Mouse (Mus musculus) liver, embryonic 11.5 days (tissue): ENCODE measurements around the gene Ubl3. TPM values are rescaled to one million over a fixed set of nuclear protein-coding genes. Genes with fewer than 3 reads are reported as not detected.

Experiments
- ATAC-seq: fragments of 200-750 bp; cut with Nextera tagmentation; replicated peaks from 2 replicates; pipeline ENCODE4 v1.8.0; 2017; ENCODE audit warnings: moderate number of reproducible peaks, mild to moderate bottlenecking, moderate TSS enrichment, moderate library complexity; ENCODE audit not compliant: low FRiP score
- DNase-seq: peaks from one replicate; pipeline ENCODE4 v3.0.0-alpha.2; 2017; ENCODE audit warnings: low spot score
- H3K27ac ChIP-seq: fragments of 300-500 bp; sonication (generic); 2 replicates; pipeline ENCODE4 v1.5.1; 2014; ENCODE audit warnings: mild to moderate bottlenecking, low read depth, low read length, control low read depth
- H3K27me3 ChIP-seq: fragments of 300-500 bp; sonication (generic); replicated peaks from 2 replicates; pipeline ENCODE4 v1.6.1; 2014; ENCODE audit warnings: low read length, mixed read lengths; ENCODE audit not compliant: control insufficient read depth, insufficient read depth
- H3K36me3 ChIP-seq: fragments of 300-500 bp; sonication (generic); 2 replicates; pipeline ENCODE4 v1.6.1; 2014; ENCODE audit warnings: mild to moderate bottlenecking, low read length, moderate library complexity, mixed read lengths; ENCODE audit not compliant: control insufficient read depth, insufficient read depth
- H3K4me1 ChIP-seq: fragments of 300-500 bp; sonication (generic); replicated peaks from 2 replicates; pipeline ENCODE4 v1.6.1; 2014; ENCODE audit warnings: low read length, mixed read lengths; ENCODE audit not compliant: control insufficient read depth, insufficient read depth
- H3K4me2 ChIP-seq: fragments of 300-500 bp; sonication (generic); 2 replicates; pipeline ENCODE4 v1.6.1; 2014; ENCODE audit warnings: mild to moderate bottlenecking, control low read depth, moderate library complexity
- H3K4me3 ChIP-seq: fragments of 300-500 bp; sonication (generic); 2 replicates; pipeline ENCODE4 v1.5.1; 2014; ENCODE audit warnings: low read depth, low read length, control low read depth
- H3K9ac ChIP-seq: fragments of 300-500 bp; sonication (generic); 2 replicates; pipeline ENCODE4 v1.6.1; 2014; ENCODE audit warnings: low read depth, low read length, control low read depth
- H3K9me3 ChIP-seq: fragments of 300-500 bp; sonication (generic); 2 replicates; pipeline ENCODE4 v1.6.1; 2016; ENCODE audit warnings: low read length, inconsistent platforms, mixed read lengths; ENCODE audit not compliant: control insufficient read depth
- WGBS: fragments of 180-500 bp; shearing (Covaris S2); extraction: QIAGEN DNeasy Blood & Tissue Kit; methylation state at CpG from one replicate; pipeline ENCODE4 v1.1.7; 2014; 5-methylcytosine and 5-hydroxymethylcytosine counted together
- polyA plus RNA-seq: library from polyadenylated mRNA; unstranded; fragments of >200 nt; fragmentation: Nextera tagmentation; extraction: Ambion mirVana; gene quantifications from 2 replicates; pipeline ENCODE4 v1.2.1, GENCODE M21; 2014

Gene Ubl3
- polyA plus RNA-seq, 1 experiment from 2014 or later, result 43.1 TPM

DNA sequence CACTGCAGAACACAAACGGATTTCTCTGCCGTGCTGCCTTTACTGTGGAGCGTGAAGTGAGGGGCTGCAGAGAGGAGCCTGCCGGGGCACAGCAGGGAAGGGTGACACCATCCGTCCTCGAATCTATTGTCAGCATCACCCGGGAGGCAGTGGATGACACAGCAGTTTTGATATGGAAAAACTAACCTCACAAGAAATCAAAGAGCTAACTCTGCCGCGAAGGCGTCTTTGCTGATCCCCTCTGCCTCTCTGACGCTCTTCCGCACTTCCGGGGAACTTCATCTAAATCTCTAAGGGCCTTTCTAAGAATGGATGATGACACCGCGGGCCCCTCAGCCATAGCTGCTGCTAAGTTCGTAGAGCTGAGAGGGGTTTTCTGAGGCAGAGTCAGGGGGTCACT is 2.1 kb upstream of the Ubl3 start:
- H3K27ac ChIP-seq, result no peak overlapping the region
- no peaks in the 10 kb centered on the region for H3K36me3 ChIP-seq
- H3K4me2 ChIP-seq, result peak overlapping the region; percentile 51
- H3K4me1 ChIP-seq, result peaks cover 28% of the 10 kb centered on the region
- H3K9me3 ChIP-seq, result no peaks in the 10 kb centered on the region
- no peak for DNase-seq
- H3K4me3 ChIP-seq, result no peak overlapping the region
- no peak overlapping the region for H3K9ac ChIP-seq
- WGBS, result 6% methylated on average over 16 of the region's 16 CpGs
- ATAC-seq, result no peak
- peaks cover 3% of the 10 kb centered on the region; the same call in 1 of the 2 replicates for H3K27me3 ChIP-seq

DNA sequence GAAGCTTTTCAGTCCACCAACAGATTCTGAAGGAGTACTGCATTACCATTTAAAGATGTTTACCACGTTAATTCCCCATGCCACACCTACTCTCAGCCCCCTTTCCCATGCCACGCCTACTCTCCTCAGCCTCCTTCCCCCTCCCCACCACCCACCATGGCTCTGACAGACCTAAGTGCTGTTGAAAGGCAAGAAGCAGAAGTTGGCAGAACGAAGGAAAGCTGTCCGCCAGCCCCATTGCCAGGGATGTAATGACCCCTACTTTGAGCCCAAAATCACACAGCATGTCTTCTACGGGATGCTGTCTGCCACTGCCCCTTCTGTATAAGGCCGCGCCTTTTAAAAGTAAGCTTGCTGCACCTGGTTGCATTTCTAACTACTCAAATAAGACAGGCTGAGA is 1.7 kb upstream of the Ubl3 start:
- ATAC-seq (no peak), DNase-seq (no peak)
- H3K36me3 ChIP-seq, result no peaks in the 10 kb centered on the region
- H3K9ac ChIP-seq, result no peak overlapping the region
- H3K9me3 ChIP-seq, result no peaks in the 10 kb centered on the region
- H3K4me3 ChIP-seq, result no peak overlapping the region
- H3K4me2 ChIP-seq, result peak overlapping the region; percentile 51
- 19% methylated on average over 7 of the region's 7 CpGs for WGBS
- peaks cover 31% of the 10 kb centered on the region for H3K4me1 ChIP-seq
- no peak overlapping the region for H3K27ac ChIP-seq
- peaks cover 3% of the 10 kb centered on the region; the same call in 1 of the 2 replicates for H3K27me3 ChIP-seq

DNA sequence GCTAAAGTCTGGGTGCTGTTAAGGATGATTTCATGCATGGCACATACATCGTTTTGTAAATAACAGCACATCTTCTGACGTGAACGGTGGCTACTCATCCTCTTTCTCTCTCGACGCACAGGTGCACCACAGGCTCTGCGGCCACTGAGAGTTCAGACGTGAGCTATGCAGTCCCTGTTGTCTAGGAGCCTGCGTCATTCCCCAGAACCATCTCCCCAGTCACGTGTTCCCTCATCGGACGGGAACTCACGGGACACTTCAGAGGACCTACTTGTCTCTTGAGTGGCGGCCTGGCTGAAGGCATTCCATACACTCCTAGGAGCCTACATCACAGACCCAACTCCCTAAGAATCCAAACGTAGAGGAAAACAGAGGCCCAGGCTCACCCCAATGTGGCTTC is 1.1 kb upstream of the Ubl3 start:
- no peak overlapping the region for H3K9ac ChIP-seq
- DNase-seq (no peak), ATAC-seq (no peak)
- peak overlapping the region; percentile 5 for H3K4me2 ChIP-seq
- H3K9me3 ChIP-seq, result no peaks in the 10 kb centered on the region
- no peak overlapping the region for H3K27ac ChIP-seq
- H3K4me3 ChIP-seq, result no peak overlapping the region
- 43% methylated on average over 14 of the region's 14 CpGs for WGBS
- peaks cover 3% of the 10 kb centered on the region; the same call in 1 of the 2 replicates for H3K27me3 ChIP-seq
- no peaks in the 10 kb centered on the region for H3K36me3 ChIP-seq
- peaks cover 32% of the 10 kb centered on the region for H3K4me1 ChIP-seq

DNA sequence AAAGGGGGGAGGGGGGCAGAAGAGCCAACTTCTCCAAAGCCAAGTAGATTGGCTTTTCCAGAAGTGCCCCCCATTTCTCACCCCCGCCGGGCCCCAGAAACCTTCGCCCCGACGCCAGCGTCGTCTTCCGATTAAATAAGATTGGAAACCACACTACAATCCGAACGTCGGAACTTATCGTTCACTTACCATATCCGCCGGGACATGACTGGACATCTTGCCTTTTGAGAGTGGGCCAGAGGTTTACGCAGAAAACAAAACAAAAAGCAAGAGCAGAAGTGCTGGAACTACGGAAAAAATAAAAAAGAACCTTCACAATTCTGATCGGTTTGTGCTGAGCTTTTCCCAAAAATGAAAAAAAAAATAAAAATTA is 839 bp downstream of the Ubl3 start:
- DNase-seq (no peak), ATAC-seq (no peak)
- peak overlapping the region; percentile 95 for H3K27ac ChIP-seq
- peak overlapping the region; percentile 86 for H3K9ac ChIP-seq
- H3K36me3 ChIP-seq, result no peaks in the 10 kb centered on the region
- H3K4me3 ChIP-seq, result peak overlapping the region; percentile 84
- H3K4me1 ChIP-seq, result peaks cover 50% of the 10 kb centered on the region
- H3K9me3 ChIP-seq, result no peaks in the 10 kb centered on the region
- H3K4me2 ChIP-seq, result peak overlapping the region; percentile 98
- H3K27me3 ChIP-seq, result peaks cover 3% of the 10 kb centered on the region; the same call in 1 of the 2 replicates
- WGBS, result under 1% methylated on average over 17 of the region's 17 CpGs

DNA sequence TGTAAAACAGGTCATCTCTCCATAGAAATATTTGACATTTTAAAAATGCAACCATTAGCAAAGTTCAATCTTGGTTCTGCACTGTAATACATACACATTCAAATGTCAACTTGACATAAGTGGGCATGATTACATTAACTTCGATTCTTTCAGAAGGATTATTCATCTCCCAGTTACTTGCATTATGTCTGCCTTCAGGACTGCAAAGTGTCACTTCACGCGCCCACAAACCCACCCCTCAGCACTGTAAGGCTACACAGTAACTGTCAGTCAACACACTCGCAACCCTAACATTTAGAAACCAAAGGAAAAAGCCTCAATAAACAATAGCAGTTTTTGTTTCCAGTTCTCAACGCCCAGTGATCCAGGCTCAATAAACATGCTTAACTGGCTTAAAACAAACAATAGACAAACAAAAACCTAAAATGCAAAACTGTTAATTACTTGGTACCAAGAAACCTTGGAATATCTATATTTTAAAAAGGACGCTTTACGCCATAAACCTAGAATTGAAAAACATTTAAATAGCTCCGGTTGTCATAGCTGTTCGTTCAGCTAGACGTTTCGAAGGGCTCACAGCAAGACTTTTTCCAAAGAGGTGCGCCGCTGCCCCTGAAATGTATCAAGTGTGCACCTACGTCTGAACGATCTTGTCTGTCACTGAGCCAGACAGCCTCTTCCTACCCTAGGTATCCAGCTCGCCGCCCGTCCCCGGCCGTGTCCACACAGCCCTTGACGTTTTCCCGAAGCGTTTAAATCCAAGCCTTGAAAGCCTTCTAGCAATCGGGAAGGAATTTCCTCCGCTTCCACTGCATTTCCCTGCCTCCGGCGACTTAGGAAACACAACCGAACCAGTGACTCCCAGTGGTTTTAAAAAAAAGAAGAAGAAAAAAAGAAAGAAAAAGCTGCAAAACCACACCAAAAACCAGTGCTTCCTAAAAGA is 1.5 kb downstream of the Ubl3 start:
- Histone ChIP-seq H3K9me3 (no peaks in the 10 kb centered on the region), H3K4me3 (peak overlapping the region; percentile 84), H3K36me3 (no peaks in the 10 kb centered on the region), H3K9ac (peak overlapping the region; percentile 86), H3K27ac (no peak overlapping the region; the same call in 1 of the 2 replicates), H3K4me2 (peak overlapping the region; percentile 98), H3K4me1 (peaks cover 53% of the 10 kb centered on the region), H3K27me3 (peaks cover 3% of the 10 kb centered on the region; the same call in 1 of the 2 replicates)
- WGBS, result 1% methylated on average over 28 of the region's 28 CpGs
- no peak for DNase-seq
- ATAC-seq, result no peak

DNA sequence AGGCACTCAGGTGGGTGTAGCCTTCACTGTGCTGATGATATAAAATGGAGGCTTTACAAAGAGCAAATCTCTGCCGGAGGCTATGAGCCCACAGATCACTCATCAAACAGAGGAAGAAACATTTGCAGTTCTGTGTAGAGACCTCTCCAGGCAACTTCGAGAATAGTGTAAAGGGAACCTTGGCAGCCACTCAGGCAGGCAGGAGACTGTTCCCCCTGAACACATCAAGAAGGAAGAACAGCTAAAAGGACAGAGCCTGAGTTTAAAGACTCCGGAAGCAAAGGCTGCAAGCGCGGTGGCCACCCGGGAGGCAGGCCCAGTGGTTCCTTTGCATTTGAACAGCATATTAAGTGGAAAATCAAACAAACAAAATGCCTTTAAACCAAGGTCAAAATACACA is 2.2 kb downstream of the Ubl3 start:
- peak overlapping the region; percentile 34; the same call in 1 of the 2 replicates for H3K9ac ChIP-seq

DNA sequence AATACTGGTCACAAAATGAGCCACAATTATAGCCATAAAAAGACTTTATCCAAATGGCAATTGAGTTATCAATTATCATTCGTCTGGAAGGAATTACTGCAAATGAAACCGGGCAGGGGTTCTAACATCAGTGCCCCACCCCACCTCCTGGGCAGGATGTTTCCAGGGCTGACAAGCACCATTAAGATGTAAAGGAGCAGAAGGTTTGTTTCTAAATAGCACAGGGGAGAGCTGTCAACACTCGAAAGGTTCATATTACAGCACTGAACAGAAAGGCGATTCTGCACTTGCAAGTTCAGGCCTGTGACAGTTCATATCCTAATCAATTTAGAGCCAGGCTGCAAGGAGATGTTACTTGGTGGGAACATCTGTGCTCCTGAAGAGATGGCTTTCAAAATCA is 3.3 kb downstream of the Ubl3 start:
- DNase-seq, result no peak
- H3K36me3 ChIP-seq, result no peaks in the 10 kb centered on the region
- no peak overlapping the region for H3K4me3 ChIP-seq
- no peak overlapping the region for H3K4me2 ChIP-seq
- WGBS, result 44% methylated on average over 4 of the region's 4 CpGs
- H3K9me3 ChIP-seq, result no peaks in the 10 kb centered on the region
- ATAC-seq, result no peak
- no peaks in the 10 kb centered on the region for H3K27me3 ChIP-seq
- no peak overlapping the region for H3K27ac ChIP-seq
- peaks cover 47% of the 10 kb centered on the region for H3K4me1 ChIP-seq
- H3K9ac ChIP-seq, result no peak overlapping the region

More for the DNA sequence above, 2.2 kb downstream of the Ubl3 start:
- H3K4me1 ChIP-seq, result peaks cover 53% of the 10 kb centered on the region
- no peak for DNase-seq
- no peaks in the 10 kb centered on the region for H3K36me3 ChIP-seq
- H3K27me3 ChIP-seq, result peaks cover 3% of the 10 kb centered on the region; the same call in 1 of the 2 replicates
- H3K27ac ChIP-seq, result no peak overlapping the region
- H3K4me2 ChIP-seq, result peak overlapping the region; percentile 98
- 7% methylated on average over 6 of the region's 6 CpGs for WGBS
- H3K9me3 ChIP-seq, result no peaks in the 10 kb centered on the region
- no peak for ATAC-seq
- peak overlapping the region; percentile 84 for H3K4me3 ChIP-seq

DNA sequence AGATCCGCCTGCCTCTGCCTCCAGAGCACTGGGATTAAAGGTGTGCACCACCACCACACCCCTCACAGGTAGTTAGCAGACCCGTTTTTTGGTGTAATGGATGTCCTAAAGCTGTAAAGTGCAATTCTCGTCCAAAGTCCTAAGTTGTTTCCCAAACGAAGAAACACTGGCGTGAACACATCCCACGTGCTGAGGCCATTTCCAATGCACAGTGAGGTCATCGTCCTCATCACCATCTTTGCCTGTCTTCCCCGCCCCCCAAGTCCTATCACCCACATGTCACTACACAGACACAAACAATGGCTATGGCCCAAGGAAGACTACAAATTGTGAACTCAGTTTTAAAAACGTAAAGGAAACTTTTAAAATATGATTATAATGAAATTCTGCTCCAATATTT is 4.0 kb downstream of the Ubl3 start:
- Histone ChIP-seq H3K27ac (no peak overlapping the region), H3K36me3 (no peaks in the 10 kb centered on the region), H3K9me3 (no peaks in the 10 kb centered on the region), H3K27me3 (no peaks in the 10 kb centered on the region), H3K4me3 (no peak overlapping the region), H3K9ac (no peak overlapping the region), H3K4me2 (no peak overlapping the region), H3K4me1 (peaks cover 42% of the 10 kb centered on the region)
- WGBS, result 63% methylated on average over 9 of the region's 9 CpGs
- no peak for ATAC-seq
- no peak for DNase-seq
